Mouse (Mus musculus) ES-Bruce4 (cell line): ENCODE data around the gene Pde4d. TPM values are rescaled to one million over a fixed set of nuclear protein-coding genes. Genes with fewer than 3 reads are reported as not detected.

Source experiments
- H3K27ac ChIP-seq: 2 replicates; pipeline ENCODE4 v1.5.1; 2012; ENCODE audit warnings: low read length, inconsistent platforms; ENCODE audit not compliant: insufficient read depth
- H3K27me3 ChIP-seq: 2 replicates; pipeline ENCODE4 v1.6.1; 2012; ENCODE audit warnings: mild to moderate bottlenecking, low read length, inconsistent platforms; ENCODE audit not compliant: control insufficient read depth, poor library complexity, insufficient read depth, severe bottlenecking
- H3K36me3 ChIP-seq: 2 replicates; pipeline ENCODE4 v1.6.1; 2012; ENCODE audit warnings: inconsistent platforms, mild to moderate bottlenecking, low read length, moderate library complexity; ENCODE audit not compliant: control insufficient read depth, poor library complexity, insufficient read depth, severe bottlenecking
- H3K4me1 ChIP-seq: one replicate; pipeline ENCODE4 v1.8.1; 2011; ENCODE audit warnings: low read length; ENCODE audit not compliant: control insufficient read depth, insufficient read depth
- H3K4me3 ChIP-seq: 2 replicates; pipeline ENCODE4 v1.5.1; 2011; ENCODE audit warnings: low read depth, mild to moderate bottlenecking, low read length
- H3K9ac ChIP-seq: 2 replicates; pipeline ENCODE4 v1.6.1; 2012; ENCODE audit warnings: low read depth, mild to moderate bottlenecking, inconsistent platforms; ENCODE audit not compliant: poor library complexity, severe bottlenecking
- H3K9me3 ChIP-seq: replicated peaks from 2 replicates; pipeline ENCODE4 v1.6.1; 2012; ENCODE audit warnings: mild to moderate bottlenecking, low read length, inconsistent platforms; ENCODE audit not compliant: control insufficient read depth, poor library complexity, insufficient read depth, severe bottlenecking
- CTCF ChIP-seq: IDR thresholded peaks from one replicate; pipeline ENCODE4 v1.8.1; 2011; ENCODE audit warnings: low read depth, low read length
- EP300 ChIP-seq: IDR thresholded peaks from 2 replicates; pipeline ENCODE4 v1.6.1; 2011; ENCODE audit warnings: low read depth, low read length; ENCODE audit not compliant: insufficient read depth
- POLR2A ChIP-seq: IDR thresholded peaks from one replicate; pipeline ENCODE4 v1.8.1; 2011; ENCODE audit warnings: low read length; ENCODE audit not compliant: insufficient read depth
- polyA plus RNA-seq: library from polyadenylated mRNA; stranded (reverse); fragments of >200 nt; gene quantifications from 2 replicates; pipeline ENCODE4 v1.2.4, GENCODE M21; 2011; ENCODE audit warnings: low read depth; ENCODE audit not compliant: missing spikeins, insufficient read depth, insufficient read length

The Pde4d gene
- polyA plus RNA-seq, 1 experiment, result 5.0 TPM

GRCm38 (mm10) chr13:108921146-108921545, 471.4 kb downstream of the Pde4d start:
- TF ChIP-seq POLR2A (no peak), CTCF (no peak), EP300 (no peak)
- Histone ChIP-seq H3K27me3 (no peaks in the 10 kb centered on the region), H3K9me3 (no peaks in the 10 kb centered on the region), H3K4me3 (no peak overlapping the region), H3K4me1 (no peaks in the 10 kb centered on the region), H3K9ac (no peak overlapping the region), H3K36me3 (no peaks in the 10 kb centered on the region), H3K27ac (no peak overlapping the region)

- Histone ChIP-seq H3K27me3 (no peaks in the 10 kb centered on the region), H3K4me1 (no peaks in the 10 kb centered on the region), H3K9me3 (no peaks in the 10 kb centered on the region), H3K36me3 (no peaks in the 10 kb centered on the region), H3K9ac (no peak overlapping the region), H3K4me3 (no peak overlapping the region), H3K27ac (no peak overlapping the region)
- TF ChIP-seq POLR2A (no peak), EP300 (no peak), CTCF (no peak)
Measured at GRCm38 (mm10) chr13:108934854-108935253, 485.1 kb downstream of the Pde4d start.

GRCm38 (mm10) chr13:108937272-108937671, 487.5 kb downstream of the Pde4d start:
- Histone ChIP-seq H3K4me1 (no peaks in the 10 kb centered on the region), H3K27me3 (no peaks in the 10 kb centered on the region), H3K9me3 (no peaks in the 10 kb centered on the region), H3K4me3 (no peak overlapping the region), H3K36me3 (no peaks in the 10 kb centered on the region), H3K9ac (no peak overlapping the region), H3K27ac (no peak overlapping the region)
- TF ChIP-seq CTCF, result no peak
- TF ChIP-seq POLR2A, result no peak
- no peak for TF ChIP-seq EP300

GRCm38 (mm10) chr13:108952911-108953310, 503.2 kb downstream of the Pde4d start:
- H3K36me3 ChIP-seq, result no peaks in the 10 kb centered on the region; the same call in 1 of the 2 replicates
- H3K27ac ChIP-seq, result no peak overlapping the region
- H3K9ac ChIP-seq, result no peak overlapping the region
- H3K4me3 ChIP-seq, result no peak overlapping the region
- H3K4me1 ChIP-seq, result no peaks in the 10 kb centered on the region
- no peaks in the 10 kb centered on the region for H3K27me3 ChIP-seq
- TF ChIP-seq POLR2A, result no peak
- no peak for TF ChIP-seq EP300
- no peak for TF ChIP-seq CTCF
- no peaks in the 10 kb centered on the region for H3K9me3 ChIP-seq

- H3K27ac ChIP-seq, result no peak overlapping the region
- no peaks in the 10 kb centered on the region; the same call in 1 of the 2 replicates for H3K36me3 ChIP-seq
- H3K9me3 ChIP-seq, result no peaks in the 10 kb centered on the region
- TF ChIP-seq CTCF (no peak), EP300 (no peak), POLR2A (no peak)
- no peak overlapping the region for H3K9ac ChIP-seq
- H3K27me3 ChIP-seq, result no peaks in the 10 kb centered on the region
- no peaks in the 10 kb centered on the region for H3K4me1 ChIP-seq
- H3K4me3 ChIP-seq, result no peak overlapping the region
Measured at GRCm38 (mm10) chr13:108956059-108956458, 506.3 kb downstream of the Pde4d start.

- H3K36me3 ChIP-seq, result no peaks in the 10 kb centered on the region
- H3K9me3 ChIP-seq, result no peaks in the 10 kb centered on the region
- TF ChIP-seq EP300 (no peak), POLR2A (no peak), CTCF (no peak)
Measured at GRCm38 (mm10) chr13:108964056-108964455, 514.3 kb downstream of the Pde4d start.

More at GRCm38 (mm10) chr13:108964056-108964455, 514.3 kb downstream of the Pde4d start:
- Histone ChIP-seq H3K27ac (no peak overlapping the region), H3K4me3 (no peak overlapping the region), H3K9ac (no peak overlapping the region), H3K27me3 (no peaks in the 10 kb centered on the region), H3K4me1 (no peaks in the 10 kb centered on the region)
